Mouse (Mus musculus): ENCODE results near the gene Plin3. TPM values are rescaled to one million over a fixed set of nuclear protein-coding genes. Genes with fewer than 3 reads are reported as not detected.

Plin3 gene
- polyA plus RNA-seq, 1 experiment = 29.3 TPM

GRCm38 (mm10) chr17:56293291-56293690, 618 bp upstream of the Plin3 start:
- DNase-seq = peak; percentile 85
- WGBS = 4% methylated on average over 1 of the region's 1 CpGs
- H3K4me3 ChIP-seq (ENCODE audit: control insufficient read depth, insufficient read depth, low read length) = no peak overlapping the region
- TF ChIP-seq POLR2A (IDR thresholded peaks at IDR 0.05; ENCODE audit: control insufficient read depth, extremely low read depth, insufficient read depth, low read length, poor library complexity) (0 out of 2 replicates have a peak, but pooled peaks have one; percentile 40), CTCF (IDR thresholded peaks at IDR 0.05; ENCODE audit: borderline replicate concordance, control insufficient read depth, extremely low read depth, insufficient read depth, low read length, poor library complexity) (0 out of 2 replicates have a peak, but pooled peaks have one; percentile 33)
- no peaks in the 10 kb centered on the region for H3K27me3 ChIP-seq (ENCODE audit: control insufficient read depth, insufficient read depth, low read length)
- H3K27ac ChIP-seq (ENCODE audit: control insufficient read depth, insufficient read depth, low read length) = peak overlapping the region; percentile 98
- no peaks in the 10 kb centered on the region for H3K36me3 ChIP-seq (ENCODE audit: control insufficient read depth, insufficient read depth, low read length)
- peaks cover 65% of the 10 kb centered on the region for H3K4me1 ChIP-seq (replicated peaks; ENCODE audit: control insufficient read depth, insufficient read depth, low read length)

- Histone ChIP-seq H3K27me3 (ENCODE audit: control insufficient read depth, insufficient read depth, low read length) (no peaks in the 10 kb centered on the region), H3K27ac (ENCODE audit: control insufficient read depth, insufficient read depth, low read length) (peak overlapping the region; percentile 98), H3K4me1 (replicated peaks; ENCODE audit: control insufficient read depth, insufficient read depth, low read length) (peaks cover 67% of the 10 kb centered on the region), H3K36me3 (ENCODE audit: control insufficient read depth, insufficient read depth, low read length) (no peaks in the 10 kb centered on the region), H3K4me3 (ENCODE audit: control insufficient read depth, insufficient read depth, low read length) (no peak overlapping the region)
- WGBS = 48% methylated on average over 7 of the region's 7 CpGs
- DNase-seq = peak; percentile 54
- TF ChIP-seq POLR2A (IDR thresholded peaks at IDR 0.05; ENCODE audit: control insufficient read depth, extremely low read depth, insufficient read depth, low read length, poor library complexity) (no peak), CTCF (IDR thresholded peaks at IDR 0.05; ENCODE audit: borderline replicate concordance, control insufficient read depth, extremely low read depth, insufficient read depth, low read length, poor library complexity) (no peak)
These were observed 722 bp downstream of the Plin3 start for GRCm38 (mm10) chr17:56291826-56292475.

GRCm38 (mm10) chr17:56291171-56291511, 1.5 kb downstream of the Plin3 start:
- TF ChIP-seq POLR2A (IDR thresholded peaks at IDR 0.05; ENCODE audit: control insufficient read depth, extremely low read depth, insufficient read depth, low read length, poor library complexity) (0 out of 2 replicates have a peak, but pooled peaks have one; percentile 29), CTCF (IDR thresholded peaks at IDR 0.05; ENCODE audit: borderline replicate concordance, control insufficient read depth, extremely low read depth, insufficient read depth, low read length, poor library complexity) (peak; percentile 97)
- DNase-seq = peak; percentile 94
- WGBS = under 1% methylated on average over 16 of the region's 16 CpGs
- H3K4me3 ChIP-seq (ENCODE audit: control insufficient read depth, insufficient read depth, low read length) = peak overlapping the region; percentile 27
- H3K27ac ChIP-seq (ENCODE audit: control insufficient read depth, insufficient read depth, low read length) = peak overlapping the region; percentile 98
- peaks cover 58% of the 10 kb centered on the region for H3K4me1 ChIP-seq (replicated peaks; ENCODE audit: control insufficient read depth, insufficient read depth, low read length)
- H3K36me3 ChIP-seq (ENCODE audit: control insufficient read depth, insufficient read depth, low read length) = peaks cover 1% of the 10 kb centered on the region; the same call in 1 of the 2 replicates
- no peaks in the 10 kb centered on the region for H3K27me3 ChIP-seq (ENCODE audit: control insufficient read depth, insufficient read depth, low read length)

GRCm38 (mm10) chr17:56290388-56291170, 2.1 kb downstream of the Plin3 start:
- H3K4me1 ChIP-seq (replicated peaks; ENCODE audit: control insufficient read depth, insufficient read depth, low read length) = peaks cover 57% of the 10 kb centered on the region
- WGBS = 15% methylated on average over 17 of the region's 17 CpGs
- H3K27me3 ChIP-seq (ENCODE audit: control insufficient read depth, insufficient read depth, low read length) = no peaks in the 10 kb centered on the region
- peak; percentile 95 for DNase-seq
- H3K27ac ChIP-seq (ENCODE audit: control insufficient read depth, insufficient read depth, low read length) = peak overlapping the region; percentile 78
- H3K4me3 ChIP-seq (ENCODE audit: control insufficient read depth, insufficient read depth, low read length) = peak overlapping the region; percentile 67
- H3K36me3 ChIP-seq (ENCODE audit: control insufficient read depth, insufficient read depth, low read length) = peaks cover 5% of the 10 kb centered on the region; the same call in 1 of the 2 replicates
- 0 out of 2 replicates have a peak, but pooled peaks have one; percentile 45 for TF ChIP-seq POLR2A (IDR thresholded peaks at IDR 0.05; ENCODE audit: control insufficient read depth, extremely low read depth, insufficient read depth, low read length, poor library complexity)
- TF ChIP-seq CTCF (IDR thresholded peaks at IDR 0.05; ENCODE audit: borderline replicate concordance, control insufficient read depth, extremely low read depth, insufficient read depth, low read length, poor library complexity) = no peak

GRCm38 (mm10) chr17:56289371-56290331, 3.0 kb downstream of the Plin3 start:
- Histone ChIP-seq H3K27me3 (ENCODE audit: control insufficient read depth, insufficient read depth, low read length) (no peaks in the 10 kb centered on the region), H3K4me1 (replicated peaks; ENCODE audit: control insufficient read depth, insufficient read depth, low read length) (peaks cover 57% of the 10 kb centered on the region), H3K27ac (ENCODE audit: control insufficient read depth, insufficient read depth, low read length) (peak overlapping the region; percentile 69), H3K4me3 (ENCODE audit: control insufficient read depth, insufficient read depth, low read length) (peak overlapping the region; percentile 67), H3K36me3 (ENCODE audit: control insufficient read depth, insufficient read depth, low read length) (peaks cover 5% of the 10 kb centered on the region; the same call in 1 of the 2 replicates)
- 19% methylated on average over 23 of the region's 23 CpGs for WGBS
- DNase-seq = peak; percentile 51
- no peak for TF ChIP-seq CTCF (IDR thresholded peaks at IDR 0.05; ENCODE audit: borderline replicate concordance, control insufficient read depth, extremely low read depth, insufficient read depth, low read length, poor library complexity)
- TF ChIP-seq POLR2A (IDR thresholded peaks at IDR 0.05; ENCODE audit: control insufficient read depth, extremely low read depth, insufficient read depth, low read length, poor library complexity) = no peak
